Comparison of ENCODE assay signal across 11 mouse cellular contexts in genomic region chr3:96526013-96526762, GRCm38 (mm10). TPM values are rescaled to one million over a fixed set of nuclear protein-coding genes. Genes with fewer than 3 reads are reported as not detected.
A peak's percentile ranks its signal among the peaks of the same experiment; 100 is the strongest.
DNase-seq lines count a peak whose midpoint lies in the region; ATAC-seq and TF ChIP-seq lines count a peak whose summit lies in the region.
"Had no signal": no experiment of that assay in that cellular context is flagged by ENCODE, and none has a peak within 500 bp of the region (broad histone marks: within the 10 kb centered on the region; RNA-seq: fewer than 3 reads in every experiment).

No protein-coding gene starts in this region.

- WGBS in forebrain, postnatal 0 days: 72% methylated on average over 11 of the region's 11 CpGs
- WGBS in forebrain, embryonic 14.5 days: 72% methylated on average over 11 of the region's 11 CpGs
- WGBS in hindbrain, embryonic 11.5 days: 78% methylated on average over 11 of the region's 11 CpGs
- 43% methylated on average over 11 of the region's 11 CpGs for WGBS in liver, embryonic 14.5 days (ENCODE audit: insufficient replicate concordance)
- 74% methylated on average over 11 of the region's 11 CpGs for WGBS in cerebellum, adult 2 months

- no peak for TF ChIP-seq POLR2A in cerebellum, adult 2 months (IDR thresholded peaks at IDR 0.05; ENCODE audit: borderline replicate concordance, insufficient read depth, low read length)

- no peaks in the 10 kb centered on the region for H3K36me3 ChIP-seq in forebrain, postnatal 0 days (ENCODE audit: insufficient read depth)
- H3K36me3 ChIP-seq in forebrain, embryonic 14.5 days (ENCODE audit: control insufficient read depth, insufficient read depth, low read length): no peaks in the 10 kb centered on the region
- H3K36me3 ChIP-seq in E14TG2a.4 (ENCODE audit: insufficient read depth, low read length): no peaks in the 10 kb centered on the region
- H3K36me3 ChIP-seq in hindbrain, embryonic 11.5 days (ENCODE audit: control insufficient read depth, insufficient read depth, low read length): no peaks in the 10 kb centered on the region
- no peaks in the 10 kb centered on the region for H3K36me3 ChIP-seq in liver, embryonic 14.5 days (replicated peaks; ENCODE audit: control insufficient read depth, insufficient read depth, low read depth)

- H3K4me2 ChIP-seq in forebrain, postnatal 0 days (ENCODE audit: low read depth): peak overlapping the region; percentile 89
- H3K4me2 ChIP-seq in forebrain, embryonic 14.5 days (ENCODE audit: low read length): no peak overlapping the region
- H3K4me2 ChIP-seq in hindbrain, embryonic 11.5 days (replicated peaks; ENCODE audit: low read depth, low read length): no peak overlapping the region
- peak overlapping the region; percentile 49 for H3K4me2 ChIP-seq in liver, embryonic 14.5 days (ENCODE audit: low read depth)

- peaks cover 4% of the 10 kb centered on the region; the same call in 1 of the 2 replicates for H3K4me1 ChIP-seq in forebrain, postnatal 0 days (ENCODE audit: insufficient read depth)
- H3K4me1 ChIP-seq in forebrain, embryonic 14.5 days (ENCODE audit: control insufficient read depth, insufficient read depth, low read length): peaks cover 4% of the 10 kb centered on the region; the same call in 1 of the 2 replicates
- peaks cover 26% of the 10 kb centered on the region for H3K4me1 ChIP-seq in E14TG2a.4 (replicated peaks; ENCODE audit: low read depth, low read length)
- H3K4me1 ChIP-seq in hindbrain, embryonic 11.5 days (replicated peaks; ENCODE audit: control insufficient read depth, insufficient read depth, low read length): no peaks in the 10 kb centered on the region
- H3K4me1 ChIP-seq in liver, embryonic 14.5 days (replicated peaks; ENCODE audit: control insufficient read depth in 2 of 2, insufficient read depth in 2 of 2, low read length in 1 of 2): no peaks in the 10 kb centered on the region
- H3K4me1 ChIP-seq in cerebellum, adult 2 months (ENCODE audit: control insufficient read depth, insufficient read depth, low read length): 0 out of 2 replicates have a peak, but pooled peaks cover 2% of the 10 kb centered on the region

- ATAC-seq in forebrain, postnatal 0 days: 0 out of 2 replicates have a peak, but pooled peaks have one; percentile 1
- ATAC-seq in forebrain, embryonic 14.5 days: no peak
- 0 out of 2 replicates have a peak, but pooled peaks have one; percentile 45 for ATAC-seq in hindbrain, embryonic 11.5 days (ENCODE audit: low FRiP score)
- peak; percentile 74 for ATAC-seq in liver, embryonic 14.5 days (ENCODE audit: insufficient read depth)
- no peak for ATAC-seq in frontal cortex, adult (ENCODE audit: low TSS enrichment)

- no peaks in the 10 kb centered on the region; the same call in none of the 2 replicates for H3K27me3 ChIP-seq in forebrain, postnatal 0 days (ENCODE audit: insufficient read depth, low read length)
- peaks cover 18% of the 10 kb centered on the region; the same call in 1 of the 2 replicates for H3K27me3 ChIP-seq in forebrain, embryonic 14.5 days (replicated peaks; ENCODE audit: control insufficient read depth, insufficient read depth, low read length)
- peaks cover 51% of the 10 kb centered on the region for H3K27me3 ChIP-seq in E14TG2a.4 (ENCODE audit: insufficient read depth, low read length)
- peaks cover 11% of the 10 kb centered on the region for H3K27me3 ChIP-seq in hindbrain, embryonic 11.5 days (ENCODE audit: control insufficient read depth, insufficient read depth, low read length)
- peaks cover 36% of the 10 kb centered on the region for H3K27me3 ChIP-seq in liver, embryonic 14.5 days (ENCODE audit: control insufficient read depth, insufficient read depth, low read length)
- no peaks in the 10 kb centered on the region; the same call in 1 of the 2 replicates for H3K27me3 ChIP-seq in cerebellum, adult 2 months (ENCODE audit: control insufficient read depth, insufficient read depth, low read length)

- H3K4me3 ChIP-seq in forebrain, postnatal 0 days (ENCODE audit: low read depth, low read length): no peak overlapping the region; the same call in 1 of the 2 replicates
- H3K4me3 ChIP-seq in forebrain, embryonic 14.5 days (ENCODE audit: low read depth, low read length): no peak overlapping the region
- peak overlapping the region; percentile 80; the same call in 1 of the 2 replicates for H3K4me3 ChIP-seq in E14TG2a.4 (replicated peaks; ENCODE audit: low read length)
- no peak overlapping the region for H3K4me3 ChIP-seq in hindbrain, embryonic 11.5 days (ENCODE audit: low read depth, low read length)
- peak overlapping the region in 1 of 2 experiments; percentile 2; a peak in 1 of 4 replicates for H3K4me3 ChIP-seq in liver, embryonic 14.5 days (ENCODE audit: insufficient read depth in 1 of 2, low read depth in 2 of 2, low read length in 2 of 2)
- no peak overlapping the region for H3K4me3 ChIP-seq in cerebellum, adult 2 months (replicated peaks; ENCODE audit: insufficient read depth, low read depth, low read length)

- H3K27ac ChIP-seq in forebrain, postnatal 0 days (ENCODE audit: low read depth, low read length): no peak overlapping the region
- no peak overlapping the region for H3K27ac ChIP-seq in forebrain, embryonic 14.5 days (ENCODE audit: low read depth, low read length)
- no peak overlapping the region for H3K27ac ChIP-seq in hindbrain, embryonic 11.5 days (ENCODE audit: low read depth, low read length)
- no peak overlapping the region for H3K27ac ChIP-seq in liver, embryonic 14.5 days
- no peak overlapping the region for H3K27ac ChIP-seq in cerebellum, adult 2 months (ENCODE audit: insufficient read depth, low read length)
- H3K27ac ChIP-seq: macrophage had no signal

- no peak overlapping the region for H3K9ac ChIP-seq in forebrain, postnatal 0 days
- no peak overlapping the region for H3K9ac ChIP-seq in forebrain, embryonic 14.5 days (ENCODE audit: low read length)
- no peak overlapping the region for H3K9ac ChIP-seq in hindbrain, embryonic 11.5 days (ENCODE audit: low read depth, low read length)
- H3K9ac ChIP-seq in liver, embryonic 14.5 days (replicated peaks): no peak overlapping the region

- TF ChIP-seq EP300 in liver, embryonic 14.5 days (IDR thresholded peaks at IDR 0.05; ENCODE audit: low read depth): no peak

- no peak for TF ChIP-seq CTCF in forebrain, postnatal 0 days (IDR thresholded peaks at IDR 0.05; ENCODE audit: low read depth)
- no peak for TF ChIP-seq CTCF in E14TG2a.4 (conservative IDR thresholded peaks at IDR 0.05; ENCODE audit: low read length)
- TF ChIP-seq CTCF in liver, embryonic 14.5 days (IDR thresholded peaks at IDR 0.05; ENCODE audit: low read depth): no peak
- TF ChIP-seq CTCF in cerebellum, adult 2 months (IDR thresholded peaks at IDR 0.05; ENCODE audit: borderline replicate concordance, insufficient read depth, low read depth, low read length): no peak

- DNase-seq in forebrain, postnatal 0 days: no peak
- no peak for DNase-seq in forebrain, embryonic 14.5 days (ENCODE audit: low spot score)
- no peak for DNase-seq in hindbrain, embryonic 11.5 days (ENCODE audit: low spot score)
- DNase-seq in liver, embryonic 14.5 days (ENCODE audit: low read depth in 3 of 3, low spot score in 3 of 3): no peak
- DNase-seq in cerebellum, adult 2 months: no peak
- no peak for DNase-seq in urinary bladder, adult 18-20 months (ENCODE audit: low spot score in 2 of 2)
- DNase-seq: layer of hippocampus, adult 9-11 months had no signal

- no peaks in the 10 kb centered on the region for H3K9me3 ChIP-seq in forebrain, postnatal 0 days (ENCODE audit: low read length)
- H3K9me3 ChIP-seq in forebrain, embryonic 14.5 days (replicated peaks; ENCODE audit: control insufficient read depth, low read length): no peaks in the 10 kb centered on the region
- no peaks in the 10 kb centered on the region for H3K9me3 ChIP-seq in E14TG2a.4 (ENCODE audit: low read length)
- no peaks in the 10 kb centered on the region for H3K9me3 ChIP-seq in hindbrain, embryonic 11.5 days (ENCODE audit: control insufficient read depth, low read length)
- no peaks in the 10 kb centered on the region for H3K9me3 ChIP-seq in liver, embryonic 14.5 days (ENCODE audit: control insufficient read depth, low read length)

RNA-seq across cellular contexts. Expression of gene Hfe2, which starts 1.2 kb away (rescaled TPM):
- 0.54 and 1.6 TPM in 2 replicates for total RNA-seq in forebrain, postnatal 0 days (2014; rRNA removed)
- polyA plus RNA-seq in forebrain, postnatal 0 days (2015; fragmentation: Nextera tagmentation; extraction: Ambion mirVana): 0.82 and 1.4 TPM in 2 replicates
- 0.41 and 0.52 TPM in 2 replicates for polyA plus RNA-seq in forebrain, embryonic 14.5 days (2014; fragmentation: Nextera tagmentation; extraction: Ambion mirVana)
- 1.5 and 1.6 TPM in 2 replicates for polyA plus RNA-seq in hindbrain, embryonic 11.5 days (2014; fragmentation: Nextera tagmentation; extraction: Ambion mirVana)
- polyA plus RNA-seq in liver, embryonic 14.5 days (2012; rRNA removed): 3.8 and 4.5 TPM in 2 replicates
- 4.3 and 4.4 TPM in 2 replicates for polyA plus RNA-seq in liver, embryonic 14.5 days (2014; fragmentation: Nextera tagmentation; extraction: Ambion mirVana)
- 0.21 and 0.41 TPM in 2 replicates for polyA plus RNA-seq in cerebellum, adult 2 months (2012; rRNA removed)
- polyA plus RNA-seq: macrophage had no signal

RNA-seq across cellular contexts. Expression of gene Txnip, which starts 31.6 kb away (rescaled TPM):
- total RNA-seq in forebrain, postnatal 0 days (2014; rRNA removed): 122 and 176 TPM in 2 replicates
- polyA plus RNA-seq in forebrain, postnatal 0 days (2015; fragmentation: Nextera tagmentation; extraction: Ambion mirVana): 116 and 135 TPM in 2 replicates
- polyA plus RNA-seq in forebrain, embryonic 14.5 days (2014; fragmentation: Nextera tagmentation; extraction: Ambion mirVana): 60.7 and 79.0 TPM in 2 replicates
- 48.9 and 53.4 TPM in 2 replicates for polyA plus RNA-seq in hindbrain, embryonic 11.5 days (2014; fragmentation: Nextera tagmentation; extraction: Ambion mirVana)
- polyA plus RNA-seq in liver, embryonic 14.5 days (2012; rRNA removed): 33.2 and 42.8 TPM in 2 replicates
- 31.9 and 32.5 TPM in 2 replicates for polyA plus RNA-seq in liver, embryonic 14.5 days (2014; fragmentation: Nextera tagmentation; extraction: Ambion mirVana)
- polyA plus RNA-seq in cerebellum, adult 2 months (2012; rRNA removed): 15.2 and 21.9 TPM in 2 replicates

RNA-seq across cellular contexts. Expression of gene Gm16253, which starts 50.6 kb away (rescaled TPM):
- total RNA-seq in forebrain, postnatal 0 days (2014; rRNA removed): not detected in 2 replicates
- polyA plus RNA-seq in forebrain, postnatal 0 days (2015; fragmentation: Nextera tagmentation; extraction: Ambion mirVana): not detected in 2 replicates
- 0.45 TPM in 1 of 2 replicates, not detected in the other for polyA plus RNA-seq in forebrain, embryonic 14.5 days (2014; fragmentation: Nextera tagmentation; extraction: Ambion mirVana)
- 0.46 and 0.70 TPM in 2 replicates for polyA plus RNA-seq in hindbrain, embryonic 11.5 days (2014; fragmentation: Nextera tagmentation; extraction: Ambion mirVana)
- polyA plus RNA-seq in liver, embryonic 14.5 days (2012; rRNA removed): not detected in 2 replicates
- not detected in 2 replicates for polyA plus RNA-seq in liver, embryonic 14.5 days (2014; fragmentation: Nextera tagmentation; extraction: Ambion mirVana)
- not detected in 2 replicates for polyA plus RNA-seq in cerebellum, adult 2 months (2012; rRNA removed)
- polyA plus RNA-seq: brain, embryonic 14.5 days; macrophage had no signal

Comparison
In these comparisons a context has a peak if more than half of its experiments do, and no peak if none do; other contexts are left out.
1. ATAC-seq: peak in forebrain, postnatal 0 days (single experiment), hindbrain, embryonic 11.5 days (single experiment) and liver, embryonic 14.5 days (single experiment); none in forebrain, embryonic 14.5 days (single experiment) and frontal cortex, adult (single experiment).
2. H3K4me2 ChIP-seq: peak in forebrain, postnatal 0 days (single experiment) and liver, embryonic 14.5 days (single experiment); none in forebrain, embryonic 14.5 days (single experiment) and hindbrain, embryonic 11.5 days (single experiment).